Mouse (Mus musculus) CD4-positive, CD25-positive, alpha-beta regulatory T cell, adult 4 months (primary cell): ENCODE data around the gene Lrrc73. TPM values are rescaled to one million over a fixed set of nuclear protein-coding genes. Genes with fewer than 3 reads are reported as not detected.

Experiments
- ATAC-seq: one replicate; pipeline ENCODE4 v1.8.0; 2017
- polyA plus RNA-seq, 2 experiments: library from polyadenylated mRNA; unstranded; fragments of 100-300 nt; shearing (Covaris generic); gene quantifications; one replicate each; pipeline ENCODE4 v1.2.1; 2017

Lrrc73 gene
- polyA plus RNA-seq, 2 experiments from 2014 or later = 0.30 TPM; not detected in 1

DNA sequence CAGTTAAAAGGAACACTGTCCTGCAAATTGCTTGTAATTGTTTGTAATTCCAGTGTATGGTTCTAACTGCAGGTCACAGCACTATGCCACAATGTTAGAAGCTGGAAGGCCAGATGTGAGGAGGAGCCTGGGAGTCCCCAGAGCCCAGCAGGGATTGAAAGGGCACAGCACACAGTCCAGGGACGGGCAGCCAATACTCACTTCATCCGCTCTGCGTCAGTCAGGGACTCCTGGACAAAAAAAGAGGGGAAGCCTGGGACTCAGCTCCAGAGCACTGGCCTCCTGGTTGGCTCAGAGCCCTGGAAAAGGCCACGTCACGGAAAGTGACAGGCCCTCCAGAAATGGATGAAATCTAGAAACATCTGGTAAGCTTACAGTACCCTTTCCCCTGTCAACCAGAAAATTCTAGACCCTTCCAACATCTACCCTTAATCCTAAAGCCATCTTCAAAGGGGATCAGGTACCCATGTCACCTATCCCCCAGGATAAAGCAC is 8.9 kb downstream of the Lrrc73 start:
- no peak for ATAC-seq

DNA sequence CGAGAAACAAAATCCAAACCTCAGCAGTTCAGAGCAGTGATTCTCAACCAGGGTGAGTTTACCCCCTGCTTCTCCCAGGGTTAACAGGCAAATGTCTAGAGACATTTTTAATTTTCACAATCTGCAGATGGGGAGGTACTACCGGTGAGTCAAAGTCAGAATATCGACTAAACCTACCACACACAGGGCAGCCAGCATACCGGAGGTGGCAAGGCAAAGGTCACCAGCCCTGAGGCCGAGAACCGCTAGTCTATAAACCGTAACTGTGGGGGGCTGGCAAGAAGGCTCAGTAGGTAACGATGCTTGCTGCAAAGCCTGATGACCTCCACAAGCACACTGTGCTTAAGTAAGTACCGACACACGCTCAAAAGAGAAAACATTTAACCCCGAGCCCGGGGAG is 12.2 kb downstream of the Lrrc73 start:
- ATAC-seq = no peak

DNA sequence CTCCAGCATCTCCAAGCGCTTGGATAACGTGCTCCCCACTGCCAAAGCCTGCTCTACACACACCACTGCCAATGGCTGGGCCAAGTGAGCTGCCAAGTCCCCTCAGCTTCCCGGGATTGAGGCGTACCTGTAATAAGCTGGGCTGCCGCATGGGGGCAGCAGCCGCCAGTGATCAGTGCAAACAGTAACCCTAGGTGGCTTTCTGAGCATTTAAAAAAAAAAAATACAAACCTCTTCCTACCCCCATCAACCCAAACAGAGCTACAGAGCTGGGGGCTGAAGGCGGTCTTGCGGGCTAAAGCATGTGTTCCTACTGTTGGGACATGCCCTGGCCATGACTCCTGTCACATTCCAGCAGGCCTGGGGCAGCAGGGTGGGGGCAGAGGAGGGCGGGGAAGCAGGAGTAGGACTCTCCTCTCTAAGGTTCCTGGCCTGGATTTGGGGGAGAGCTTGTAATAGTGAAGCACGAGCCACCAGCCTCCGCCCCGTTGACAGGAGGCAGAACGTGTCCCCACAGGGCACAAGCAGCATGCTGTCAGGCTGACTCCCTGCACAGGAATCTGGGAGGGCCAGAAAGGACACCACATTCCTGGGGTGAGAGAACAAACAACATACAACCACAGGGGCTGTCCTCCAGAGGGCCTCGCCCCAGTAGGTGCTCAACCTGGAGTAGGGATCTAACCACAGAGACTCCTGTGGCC is 12.7 kb downstream of the Lrrc73 start:
- ATAC-seq = peak; percentile 62

DNA sequence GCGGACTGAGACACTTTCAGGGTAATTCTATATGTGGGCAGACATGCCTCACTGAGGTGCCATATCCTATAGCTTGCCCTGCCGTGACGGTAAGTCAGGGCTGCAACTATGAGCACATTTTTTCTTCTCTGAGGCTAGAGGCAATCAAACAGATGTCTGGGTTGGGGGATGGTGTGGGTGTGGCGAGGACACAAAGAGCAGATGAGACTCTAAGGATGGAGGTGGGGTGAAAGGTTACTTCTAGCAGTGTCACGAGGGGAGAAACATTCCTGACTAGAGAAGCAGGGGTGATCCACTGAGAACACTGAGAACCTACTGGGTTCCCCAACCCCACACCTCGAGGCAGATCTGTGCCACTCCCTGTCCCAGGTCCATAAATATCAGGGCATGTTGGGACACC is 13.7 kb downstream of the Lrrc73 start:
- ATAC-seq = no peak

DNA sequence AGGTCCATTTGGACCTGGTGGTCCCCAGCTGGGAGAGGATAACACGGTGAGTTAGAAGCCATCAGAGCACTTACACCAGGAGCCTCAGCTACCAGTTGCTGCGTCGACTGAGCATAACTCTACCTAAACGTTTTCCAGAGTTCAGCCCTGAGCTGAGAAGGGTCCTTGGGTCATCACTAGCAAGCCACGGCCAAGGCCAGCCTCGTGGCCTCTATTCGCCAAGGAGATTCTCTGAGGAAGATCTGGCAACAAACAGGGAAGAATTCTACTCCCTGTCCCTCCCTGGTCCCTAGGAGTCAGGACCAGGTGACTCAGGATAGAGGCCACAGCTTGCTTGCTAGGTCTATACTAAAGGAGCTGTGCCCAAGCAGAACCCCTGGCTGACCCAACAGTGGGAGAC is 14.2 kb downstream of the Lrrc73 start:
- no peak for ATAC-seq

DNA sequence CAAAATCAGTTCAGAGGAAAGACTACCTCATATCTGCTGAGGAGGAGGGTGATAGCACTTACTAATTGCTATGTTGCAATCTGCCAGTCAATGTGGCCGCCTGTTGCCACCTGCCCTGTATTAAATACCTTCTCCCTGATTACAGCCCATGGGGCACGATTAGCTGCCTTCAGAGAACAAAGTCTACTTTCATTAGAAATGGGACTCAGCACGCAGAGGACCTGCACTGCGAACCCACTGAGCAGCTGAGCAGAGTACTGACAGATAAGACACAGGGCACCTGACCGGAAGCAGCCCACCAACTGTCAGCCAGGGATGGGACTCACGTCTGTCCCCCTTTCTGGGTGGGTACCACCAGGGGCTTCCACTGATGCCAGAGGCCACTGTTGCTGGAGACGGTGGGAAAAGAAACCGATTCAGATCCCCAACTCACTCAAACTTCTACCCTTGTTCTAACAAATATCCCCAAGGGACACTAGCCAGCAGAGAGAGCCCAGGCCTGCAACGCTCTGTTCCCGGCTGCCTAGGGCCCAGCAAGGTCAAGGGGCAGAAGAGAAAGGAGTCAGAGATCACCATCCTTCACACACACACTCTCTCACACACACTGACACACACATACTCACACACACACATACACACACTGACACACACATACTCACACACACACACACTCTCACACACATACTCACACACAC is 14.8 kb downstream of the Lrrc73 start:
- no peak for ATAC-seq

DNA sequence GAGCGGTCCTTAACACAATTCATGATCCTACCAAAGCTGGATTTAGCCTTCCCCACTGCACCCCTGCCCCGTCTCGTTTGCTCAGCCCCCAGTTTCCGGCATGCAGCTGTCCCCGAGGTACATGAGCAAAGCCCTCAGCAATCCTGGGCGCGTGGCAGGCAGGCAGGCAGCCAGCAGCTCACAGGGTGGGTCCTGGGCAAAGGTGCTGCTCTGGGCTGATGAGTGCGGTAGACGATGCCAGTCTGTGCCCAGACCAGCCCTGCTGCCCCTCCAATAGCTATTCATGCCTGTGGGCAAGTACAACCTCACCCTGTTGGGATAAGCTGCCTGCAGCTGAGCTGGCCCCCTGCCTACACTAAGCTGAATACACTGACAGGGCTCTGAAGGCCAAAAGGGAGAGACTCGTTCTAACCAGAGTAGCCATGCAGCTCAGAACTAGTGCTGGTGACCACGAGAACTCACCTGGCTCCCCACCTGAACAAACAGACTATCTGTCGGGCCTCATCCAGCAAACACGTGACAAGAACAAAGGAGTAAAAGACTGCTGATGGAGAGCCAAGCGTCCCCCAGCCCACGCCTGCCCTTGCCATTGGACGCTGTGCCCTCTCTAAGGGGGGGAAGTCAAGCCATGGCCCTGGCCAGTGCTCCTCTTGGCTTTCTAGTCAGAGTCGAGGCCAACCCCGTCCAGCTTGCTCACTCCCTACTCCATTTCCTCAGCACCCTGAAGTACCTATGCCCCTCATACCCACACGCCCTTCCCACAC is 16.6 kb downstream of the Lrrc73 start:
- ATAC-seq = no peak

DNA sequence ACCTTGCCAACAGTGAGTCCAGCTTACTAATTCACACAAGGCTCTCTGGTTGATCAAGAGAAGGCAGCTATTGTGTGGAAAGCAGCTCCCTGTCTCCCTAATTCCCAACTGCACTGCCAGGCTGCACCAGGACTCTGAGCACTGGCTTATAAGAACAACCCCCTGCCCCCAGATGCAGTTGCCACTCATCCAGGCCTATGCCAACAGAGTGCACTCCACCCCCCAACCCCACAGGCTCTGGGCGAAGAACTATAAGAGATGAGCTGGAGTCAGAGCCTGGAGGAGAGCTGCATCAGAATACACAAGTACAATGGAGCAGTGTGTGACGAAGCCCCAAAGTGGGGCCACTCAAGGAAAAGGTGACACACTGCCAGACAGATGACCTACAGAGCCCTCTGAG is 18.7 kb downstream of the Lrrc73 start:
- ATAC-seq = no peak

DNA sequence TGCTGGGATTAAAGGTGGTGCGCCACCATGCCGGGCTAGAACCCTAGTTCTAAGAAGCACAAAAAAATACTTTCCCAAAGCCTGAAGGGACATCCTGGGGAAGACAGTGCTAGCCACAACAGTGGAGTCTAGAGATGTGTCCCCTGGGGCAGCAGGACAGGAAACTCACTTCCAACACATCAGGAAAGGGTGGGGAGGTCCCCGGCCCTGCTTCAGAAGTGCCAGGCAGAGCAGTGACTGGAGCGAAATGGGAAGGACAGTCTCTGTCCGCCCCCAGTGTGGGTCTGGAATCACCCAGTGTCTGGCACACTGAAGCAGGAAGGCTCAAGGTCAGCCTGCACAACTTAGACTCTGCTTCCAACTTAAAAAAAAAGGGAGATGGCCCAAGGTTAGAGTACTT is 19.3 kb downstream of the Lrrc73 start:
- ATAC-seq = no peak

DNA sequence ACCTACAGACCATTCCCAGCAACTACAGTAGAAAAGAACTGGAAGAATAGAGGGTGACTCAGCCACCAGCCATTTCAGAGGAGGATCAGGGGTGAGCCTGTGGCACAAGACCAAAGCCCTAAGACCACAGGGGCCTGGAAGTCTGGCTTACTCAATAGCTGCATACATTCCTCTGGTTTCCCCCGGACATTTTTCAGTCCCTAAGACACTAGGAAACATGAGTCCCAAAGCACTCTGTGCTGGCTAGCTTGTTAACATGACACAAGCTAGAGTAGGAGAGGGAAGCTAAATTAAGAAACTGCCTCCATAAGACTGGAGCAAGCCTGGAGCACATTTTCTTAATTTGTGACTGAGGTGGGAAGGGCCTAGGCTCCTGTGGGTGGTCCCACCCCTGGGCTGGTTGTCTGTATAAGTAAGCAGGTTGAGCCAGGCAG is 20.5 kb downstream of the Lrrc73 start:
- ATAC-seq = no peak

DNA sequence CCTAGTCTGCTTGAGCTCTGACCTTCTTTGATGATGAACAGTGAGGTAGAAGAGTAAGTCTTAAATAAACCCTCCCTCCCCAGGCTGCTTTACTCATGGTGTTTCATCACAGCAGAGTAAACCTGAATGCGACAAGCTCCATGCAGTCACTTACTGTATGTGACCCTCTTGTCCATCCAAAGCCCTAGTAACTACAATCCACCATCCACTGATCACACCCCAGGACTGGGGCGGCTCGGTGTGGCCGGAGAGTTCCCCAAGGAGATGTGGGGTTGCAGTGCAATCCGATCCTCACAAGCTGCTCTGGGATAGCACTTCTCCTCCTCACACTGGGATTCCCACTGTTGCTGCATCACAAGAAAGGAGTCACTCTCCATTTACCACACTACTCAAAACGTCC is 21.1 kb downstream of the Lrrc73 start:
- no peak for ATAC-seq

DNA sequence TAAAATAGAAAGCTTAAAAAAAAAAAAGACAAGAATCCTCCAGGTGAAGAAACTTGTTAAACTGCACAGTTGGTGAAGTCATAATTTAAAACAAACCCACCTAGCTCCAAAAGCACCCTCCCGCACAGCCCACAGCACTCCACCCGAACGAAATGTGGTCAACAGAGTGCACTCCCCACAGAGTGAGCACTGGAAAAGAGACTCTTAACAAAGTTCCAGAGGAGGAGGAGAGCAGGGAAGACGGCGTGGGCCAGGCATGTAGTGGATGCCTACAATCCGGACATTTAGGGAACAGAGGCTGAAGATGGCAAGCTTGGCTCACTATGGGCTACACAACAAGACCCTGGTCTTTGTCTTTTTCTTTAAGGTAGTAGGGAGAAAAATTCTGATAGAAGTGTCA is 21.7 kb downstream of the Lrrc73 start:
- ATAC-seq = no peak

DNA sequence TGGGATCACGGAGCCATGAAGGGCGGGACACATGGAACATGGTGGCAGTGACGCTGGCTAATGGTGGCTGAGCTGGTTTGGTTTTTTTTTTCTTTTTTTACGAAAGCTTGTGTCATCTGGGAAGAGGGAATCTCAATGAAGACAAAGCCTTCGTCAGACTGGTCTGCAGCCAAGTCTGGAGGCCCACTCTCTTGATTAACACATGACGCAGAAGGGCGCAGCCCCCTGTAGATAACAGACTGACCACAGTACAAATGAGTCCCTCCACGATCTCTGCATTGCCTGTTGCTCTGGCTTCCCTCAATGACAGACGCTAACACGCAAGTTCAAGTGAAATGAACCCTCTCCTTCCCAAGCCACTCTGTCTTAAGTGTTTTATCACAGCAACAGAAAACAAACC is 22.2 kb downstream of the Lrrc73 start:
- ATAC-seq = no peak

DNA sequence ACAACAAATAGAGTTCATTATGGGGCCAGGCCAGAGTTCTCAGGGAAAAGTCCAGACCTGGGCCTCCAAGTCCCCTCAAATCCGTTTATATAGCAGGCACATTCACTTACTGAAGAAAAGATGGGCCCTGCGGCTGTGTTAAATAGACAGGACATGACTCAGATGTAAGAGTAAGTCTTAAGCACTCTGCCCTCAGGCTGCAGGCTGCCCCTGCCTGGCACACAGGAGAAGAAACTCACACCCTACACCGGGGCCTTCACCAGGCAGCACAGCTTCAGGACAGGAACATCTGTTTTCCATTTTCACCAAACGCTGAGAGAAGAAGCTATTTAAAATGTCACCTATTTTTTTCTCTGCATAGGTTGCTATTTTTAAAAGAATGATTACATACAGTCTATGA is 24.3 kb downstream of the Lrrc73 start:
- no peak for ATAC-seq

DNA sequence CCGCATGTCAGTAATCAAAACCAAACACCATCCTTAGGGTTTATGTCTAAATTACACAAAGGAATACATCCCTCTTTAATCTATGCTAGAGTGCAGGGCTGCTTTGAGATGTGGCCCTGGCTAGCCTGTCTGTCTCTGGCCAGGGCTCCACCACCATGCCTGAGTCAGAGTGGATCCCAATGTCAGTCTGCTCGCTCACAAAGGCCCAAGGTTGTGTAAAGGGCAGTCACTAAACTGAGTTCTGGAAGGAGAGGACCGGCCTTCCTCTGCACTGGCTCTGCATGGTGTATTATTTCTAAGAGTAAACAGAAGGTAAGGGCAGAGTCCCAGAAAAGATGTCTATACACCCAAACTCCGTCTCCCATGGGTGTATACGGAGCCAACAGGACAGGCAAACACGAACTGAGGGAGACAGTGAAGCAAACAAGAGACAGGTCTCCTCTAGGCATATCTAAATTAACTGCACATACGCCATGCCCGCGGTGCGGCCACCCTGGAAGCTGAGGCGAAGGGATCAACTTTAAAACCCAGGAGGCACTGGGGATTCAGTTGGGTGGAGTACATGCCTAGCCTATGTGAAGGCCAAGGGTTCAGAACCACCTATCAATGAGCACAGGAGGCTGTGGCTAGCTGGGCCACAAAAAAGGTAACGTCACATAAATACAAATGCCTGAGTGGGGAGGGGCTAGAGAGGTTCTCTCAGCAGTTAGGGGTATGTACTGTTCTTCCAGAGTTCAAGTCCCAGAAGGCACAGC is 24.9 kb downstream of the Lrrc73 start:
- ATAC-seq = no peak

DNA sequence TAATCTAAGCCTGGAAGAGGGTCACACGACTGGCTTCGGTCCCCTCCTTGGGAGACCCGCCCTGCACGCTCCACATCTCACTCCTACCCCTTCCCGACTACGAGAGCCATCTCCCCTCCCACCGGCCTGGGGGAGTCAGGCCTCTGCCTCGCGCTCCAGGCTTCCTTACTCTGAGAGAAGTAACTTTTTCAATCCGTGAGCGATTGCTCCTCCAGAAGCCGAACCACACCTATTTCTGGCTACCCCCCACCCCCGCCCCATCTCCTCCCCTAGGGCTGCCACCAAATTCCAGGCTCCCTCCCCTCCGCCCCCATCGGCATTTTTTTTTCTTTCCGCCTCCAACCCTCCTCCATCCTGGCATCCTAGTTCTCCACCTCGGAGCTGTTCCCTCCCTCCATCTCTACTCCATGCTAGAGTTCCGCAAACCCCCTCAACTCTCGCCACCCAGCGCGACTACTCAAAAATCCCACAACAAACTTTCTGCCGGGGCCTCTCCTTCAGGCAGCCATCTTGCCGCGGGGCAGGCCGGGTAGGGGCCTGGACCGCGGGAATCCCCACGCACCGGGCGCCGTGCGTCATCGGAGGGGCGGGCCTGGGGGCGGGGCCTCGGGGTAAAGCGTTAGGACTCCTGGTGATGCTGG is 29.3 kb downstream of the Lrrc73 start, which contains the start of gene Tjap1:
TSS of gene Tjap1 (minus strand) at position 544 of the 641 bp plus-strand sequence.
- ATAC-seq = peak; percentile 94

DNA sequence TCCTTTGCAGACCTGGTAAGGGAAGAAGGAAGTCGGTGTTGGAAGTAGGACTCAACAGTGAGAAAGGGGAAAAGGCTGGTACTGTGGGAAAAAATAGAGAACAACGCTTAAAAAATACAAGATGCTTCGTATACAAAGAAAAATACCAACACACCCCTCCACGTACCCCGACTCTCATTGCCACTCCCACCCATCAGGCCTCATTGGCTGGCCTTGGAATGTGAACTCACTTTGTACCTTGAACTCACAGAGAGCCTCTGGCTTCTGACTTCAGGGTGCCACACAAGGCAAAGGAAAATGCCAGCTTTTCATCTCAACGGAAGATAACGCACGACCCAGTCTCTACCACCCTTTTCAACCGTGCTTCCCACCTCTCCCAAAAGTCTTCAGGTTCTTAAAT is 29.8 kb downstream of the Lrrc73 start:
- peak; percentile 37 for ATAC-seq

DNA sequence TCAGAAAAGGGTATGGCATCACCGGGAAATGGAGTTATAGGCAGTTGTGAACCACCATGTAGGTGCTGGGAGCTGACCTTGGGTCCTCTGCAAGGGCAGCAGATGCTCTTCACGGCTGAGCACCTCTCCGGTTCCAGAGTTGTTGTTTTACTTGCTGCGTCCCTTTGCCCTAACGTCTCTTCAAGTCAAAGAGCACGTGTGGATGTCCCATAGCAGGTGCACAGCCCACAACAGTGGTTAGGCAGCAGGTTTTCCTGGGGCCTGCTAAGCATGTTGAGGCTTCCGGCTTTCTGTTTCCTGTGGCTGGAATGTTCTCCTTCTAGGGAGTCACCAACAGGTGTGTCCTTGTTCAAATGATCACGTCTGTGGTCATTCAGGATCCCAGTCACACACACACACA is 30.6 kb downstream of the Lrrc73 start:
- no peak for ATAC-seq

DNA sequence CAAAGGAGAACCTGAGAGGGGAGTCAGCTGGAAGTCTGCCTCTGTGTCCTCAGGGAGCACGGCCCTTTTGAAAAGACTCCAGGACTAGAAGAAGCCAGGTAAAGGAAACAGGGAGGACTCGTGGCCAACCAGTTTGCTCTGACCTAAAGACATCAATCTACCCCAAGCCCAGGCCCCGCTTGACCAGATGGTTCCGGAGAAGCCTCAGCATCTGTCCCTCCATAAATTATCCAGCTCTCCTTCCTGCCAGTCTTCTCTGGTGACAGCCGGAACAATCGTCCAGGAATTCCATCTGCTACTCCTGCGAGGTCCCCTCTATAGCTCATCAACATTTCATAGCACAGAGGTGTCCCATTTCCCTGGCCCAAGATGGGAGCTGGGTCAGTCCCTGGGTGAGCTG is 31.3 kb downstream of the Lrrc73 start:
- no peak for ATAC-seq

DNA sequence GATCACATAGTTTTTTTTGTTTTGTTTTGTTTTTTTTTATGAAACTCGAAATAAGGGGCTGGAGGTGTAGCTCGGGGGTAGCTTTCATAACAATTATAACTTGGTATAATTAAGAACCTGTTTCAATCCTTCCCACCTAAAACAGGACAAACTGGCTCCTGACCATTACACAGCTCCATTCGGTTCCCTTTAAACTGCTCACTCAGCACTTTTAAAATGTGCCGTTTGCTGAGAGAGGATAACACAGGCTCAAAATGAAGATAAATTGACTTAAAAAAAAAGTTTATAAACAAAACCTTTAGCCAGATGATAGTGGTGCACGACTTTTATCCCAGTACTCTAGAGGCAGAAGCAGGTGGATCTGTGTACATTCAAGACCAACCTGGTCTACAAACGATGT is 32.1 kb downstream of the Lrrc73 start:
- no peak for ATAC-seq

DNA sequence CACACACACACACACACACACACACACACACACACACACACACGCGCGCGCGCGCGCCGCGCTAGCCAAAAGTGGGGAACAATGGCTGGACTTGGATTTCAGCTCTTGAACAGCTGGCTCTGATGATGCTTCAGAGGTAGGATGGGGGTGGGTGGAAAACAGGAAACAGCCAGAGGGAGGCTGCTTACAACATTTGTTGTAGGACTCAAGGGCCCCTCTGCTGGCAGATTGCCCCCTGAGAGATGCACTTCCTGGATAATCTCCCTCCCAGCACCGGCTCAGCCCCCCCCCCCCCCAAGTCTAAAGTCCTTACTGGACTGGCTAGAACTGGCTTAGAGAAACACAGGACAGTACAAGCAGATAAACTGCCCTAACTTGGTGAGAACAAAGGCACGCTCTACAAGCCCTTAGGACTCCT is 34.4 kb downstream of the Lrrc73 start:
- ATAC-seq = no peak

DNA sequence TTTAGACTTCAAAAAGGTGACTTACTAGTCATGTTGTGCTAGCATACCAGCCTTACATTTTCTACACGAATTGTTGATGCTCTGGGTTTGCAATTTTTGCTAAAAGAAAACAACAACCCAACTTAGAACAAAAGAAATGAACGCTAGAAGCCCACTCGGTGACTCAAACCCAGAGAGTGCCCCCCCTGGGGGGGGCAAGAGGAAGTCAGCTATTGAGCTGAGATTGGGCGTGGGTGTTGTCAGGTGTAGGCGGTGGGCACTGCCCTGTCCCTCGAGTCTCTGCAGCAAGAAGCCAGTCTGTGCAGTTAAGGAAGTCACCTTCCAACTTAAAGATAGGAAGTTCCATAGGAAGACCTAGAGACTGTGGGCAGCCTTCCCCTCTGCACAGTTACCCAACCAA is 43.3 kb downstream of the Lrrc73 start:
- no peak for ATAC-seq
